In the genomic region with DNA sequence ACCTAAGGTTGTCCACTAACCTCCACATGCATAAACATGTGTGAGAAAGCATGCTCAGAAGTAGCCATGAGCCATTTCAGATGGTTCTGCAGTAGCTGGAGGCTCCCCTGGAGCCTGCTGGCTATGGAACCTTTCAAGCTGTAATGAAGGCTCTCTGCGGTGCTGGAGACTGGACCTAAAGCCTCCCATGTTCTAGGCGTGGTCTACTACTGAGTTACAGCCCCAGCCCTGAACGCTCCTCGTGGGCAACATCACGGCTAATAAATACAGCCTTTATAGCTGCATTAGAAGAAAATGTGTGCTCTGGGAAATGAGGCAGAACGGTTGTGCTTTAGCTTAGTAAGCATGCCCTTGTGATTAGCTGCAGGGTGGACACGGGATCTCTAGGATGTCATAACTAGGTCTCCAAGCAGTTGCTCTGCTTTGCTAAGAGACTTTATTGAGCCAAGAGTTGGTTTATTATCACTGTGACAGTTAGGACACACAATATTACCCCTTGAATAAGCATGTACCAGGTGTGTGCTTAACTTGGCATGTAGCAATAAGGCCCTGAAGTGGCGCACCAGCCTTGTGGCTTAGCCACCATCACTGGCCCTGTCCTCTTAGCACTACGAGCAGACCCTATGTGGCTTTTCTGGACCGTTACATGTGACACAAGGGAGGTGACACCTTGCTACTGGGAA, we compare ENCODE assay signal across 11 mouse cellular contexts.
DNase-seq lines count a peak whose midpoint lies in the region; ATAC-seq and TF ChIP-seq lines count a peak whose summit lies in the region.
"Had no signal": no experiment of that assay in that cellular context is flagged by ENCODE, and none has a peak within 500 bp of the region (broad histone marks: within the 10 kb centered on the region; RNA-seq: fewer than 3 reads in every experiment).

No protein-coding gene starts in this region.

- H3K36me3 ChIP-seq in heart, embryonic 13.5 days: peaks cover 69% of the 10 kb centered on the region
- no peaks in the 10 kb centered on the region; the same call in 1 of the 2 replicates for H3K36me3 ChIP-seq in liver, embryonic 13.5 days
- H3K36me3 ChIP-seq in liver, embryonic 12.5 days: peaks cover 2% of the 10 kb centered on the region; the same call in 1 of the 2 replicates
- H3K36me3 ChIP-seq in embryonic facial prominence, embryonic 12.5 days: no peaks in the 10 kb centered on the region

- no peak for TF ChIP-seq CTCF in layer of hippocampus, adult 2 months (conservative IDR thresholded peaks at IDR 0.05)

- no peak for ATAC-seq in heart, embryonic 13.5 days (ENCODE audit: extremely low read depth, insufficient number of reproducible peaks, low FRiP score, low TSS enrichment)
- no peak for ATAC-seq in liver, embryonic 13.5 days (ENCODE audit: low read depth)
- no peak for ATAC-seq in liver, embryonic 12.5 days
- no peak for ATAC-seq in embryonic facial prominence, embryonic 12.5 days (ENCODE audit: insufficient number of reproducible peaks, insufficient read depth, low FRiP score, low TSS enrichment)
- 0 out of 2 replicates have a peak, but pooled peaks have one; percentile 5 for ATAC-seq in monocyte, adult 5-6 weeks (replicated peaks; ENCODE audit: insufficient number of reproducible peaks, low FRiP score, low TSS enrichment, poor library complexity, severe bottlenecking)

- no peak overlapping the region for H3K4me3 ChIP-seq in heart, embryonic 13.5 days
- H3K4me3 ChIP-seq in liver, embryonic 13.5 days (replicated peaks): no peak overlapping the region
- H3K4me3 ChIP-seq in liver, embryonic 12.5 days: no peak overlapping the region
- H3K4me3 ChIP-seq in embryonic facial prominence, embryonic 12.5 days: no peak overlapping the region
- no peak overlapping the region for H3K4me3 ChIP-seq in layer of hippocampus, adult 2 months

- no peak overlapping the region for H3K4me2 ChIP-seq in heart, embryonic 13.5 days
- H3K4me2 ChIP-seq in liver, embryonic 13.5 days: no peak overlapping the region
- H3K4me2 ChIP-seq in liver, embryonic 12.5 days: no peak overlapping the region
- H3K4me2 ChIP-seq in embryonic facial prominence, embryonic 12.5 days (replicated peaks): no peak overlapping the region

- WGBS in heart, embryonic 13.5 days: 85% methylated on average over 10 of the region's 10 CpGs
- WGBS in liver, embryonic 13.5 days (ENCODE audit: insufficient replicate concordance): 59% methylated on average over 10 of the region's 10 CpGs
- 62% methylated on average over 10 of the region's 10 CpGs for WGBS in liver, embryonic 12.5 days (ENCODE audit: insufficient replicate concordance)
- WGBS in embryonic facial prominence, embryonic 12.5 days: 88% methylated on average over 10 of the region's 10 CpGs

- H3K27me3 ChIP-seq in heart, embryonic 13.5 days (replicated peaks): no peaks in the 10 kb centered on the region
- no peaks in the 10 kb centered on the region for H3K27me3 ChIP-seq in liver, embryonic 13.5 days
- H3K27me3 ChIP-seq in liver, embryonic 12.5 days (replicated peaks): no peaks in the 10 kb centered on the region
- no peaks in the 10 kb centered on the region for H3K27me3 ChIP-seq in embryonic facial prominence, embryonic 12.5 days

- H3K9ac ChIP-seq in heart, embryonic 13.5 days: 0 out of 2 replicates have a peak overlapping the region, but pooled peaks have one; percentile 17
- H3K9ac ChIP-seq in liver, embryonic 13.5 days: no peak overlapping the region
- no peak overlapping the region for H3K9ac ChIP-seq in liver, embryonic 12.5 days
- no peak overlapping the region for H3K9ac ChIP-seq in embryonic facial prominence, embryonic 12.5 days

- H3K27ac ChIP-seq in heart, embryonic 13.5 days (replicated peaks): peak overlapping the region; percentile 40
- peak overlapping the region; percentile 23; the same call in 1 of the 2 replicates for H3K27ac ChIP-seq in liver, embryonic 13.5 days
- no peak overlapping the region for H3K27ac ChIP-seq in liver, embryonic 12.5 days
- H3K27ac ChIP-seq in embryonic facial prominence, embryonic 12.5 days: 0 out of 2 replicates have a peak overlapping the region, but pooled peaks have one; percentile 3
- no peak overlapping the region for H3K27ac ChIP-seq in layer of hippocampus, adult 2 months

- peaks cover 88% of the 10 kb centered on the region for H3K4me1 ChIP-seq in heart, embryonic 13.5 days
- peaks cover 9% of the 10 kb centered on the region; the same call in 1 of the 2 replicates for H3K4me1 ChIP-seq in liver, embryonic 13.5 days (replicated peaks)
- peaks cover 17% of the 10 kb centered on the region; the same call in 1 of the 2 replicates for H3K4me1 ChIP-seq in liver, embryonic 12.5 days
- peaks cover 30% of the 10 kb centered on the region for H3K4me1 ChIP-seq in embryonic facial prominence, embryonic 12.5 days

- no peaks in the 10 kb centered on the region for H3K9me3 ChIP-seq in heart, embryonic 13.5 days
- H3K9me3 ChIP-seq in liver, embryonic 13.5 days (replicated peaks): no peaks in the 10 kb centered on the region
- H3K9me3 ChIP-seq in liver, embryonic 12.5 days (replicated peaks): no peaks in the 10 kb centered on the region
- H3K9me3 ChIP-seq in embryonic facial prominence, embryonic 12.5 days: no peaks in the 10 kb centered on the region

- intact Hi-C loops in heart, postnatal 14 days (cut with DNase I): no loop called here

- DNase-seq in heart, postnatal 14 days: no peak
- no peak for DNase-seq in liver, embryonic 13.5 days
- no peak for DNase-seq in layer of hippocampus, adult 2 months (ENCODE audit: low spot score in 2 of 2)
- no peak for DNase-seq in adrenal gland, postnatal 36 days
- DNase-seq: cerebellum, adult 2 months; kidney, postnatal 14 days; right cerebral cortex, postnatal 14 days had no signal

Comparison
In these comparisons a context has a peak if more than half of its experiments do, and no peak if none do; other contexts are left out.
1. H3K27ac ChIP-seq: peak in heart, embryonic 13.5 days (single experiment), liver, embryonic 13.5 days (single experiment) and embryonic facial prominence, embryonic 12.5 days (single experiment); none in liver, embryonic 12.5 days (single experiment) and layer of hippocampus, adult 2 months (single experiment).